Mouse (Mus musculus) fat pad, adult 2 months (tissue): ENCODE results near the gene Endog.
"Not testable (repeated sequence)": the region's sequence is repeated elsewhere in the genome, so short reads cannot be mapped to it uniquely, and the experiment has no call there.

ENCODE experiments used
- DNase-seq: peaks from one replicate; pipeline ENCODE4 v3.0.0-alpha.2; 2011; ENCODE audit warnings: low read depth, low spot score; ENCODE audit errors: extremely low read depth

The Endog gene

GRCm38 (mm10) chr2:30164340-30164932, 6.9 kb upstream of the Endog start:
- no peak for DNase-seq

- no peak for DNase-seq
Observed at GRCm38 (mm10) chr2:30166677-30167076, 4.6 kb upstream of the Endog start.

- DNase-seq: no peak
Observed at GRCm38 (mm10) chr2:30171997-30172382, 697 bp downstream of the Endog start.

- DNase-seq: no peak
Observed at GRCm38 (mm10) chr2:30173541-30174240, 2.4 kb downstream of the Endog start.

- no peak for DNase-seq
Observed at GRCm38 (mm10) chr2:30175897-30176296, 4.6 kb downstream of the Endog start.

- DNase-seq: no peak
Observed at GRCm38 (mm10) chr2:30176561-30176960, 5.3 kb downstream of the Endog start.

GRCm38 (mm10) chr2:30177700-30178675, 6.7 kb downstream of the Endog start, which contains the start of gene Spout1:
Gene Spout1 (minus strand): TSS chr2:30178459.
- peak; percentile 36 for DNase-seq

- DNase-seq: not testable (repeated sequence)
Observed at GRCm38 (mm10) chr2:30178711-30179110, 7.4 kb downstream of the Endog start.

GRCm38 (mm10) chr2:30182424-30182823, 11.1 kb downstream of the Endog start:
- DNase-seq: no peak

- no peak for DNase-seq
Observed at GRCm38 (mm10) chr2:30183721-30184120, 12.4 kb downstream of the Endog start.

- no peak for DNase-seq
Observed at GRCm38 (mm10) chr2:30185276-30185675, 14.0 kb downstream of the Endog start.

- no peak for DNase-seq
Observed at GRCm38 (mm10) chr2:30185681-30186080, 14.4 kb downstream of the Endog start.

- no peak for DNase-seq
Observed at GRCm38 (mm10) chr2:30191790-30192580, 20.7 kb downstream of the Endog start.

GRCm38 (mm10) chr2:30194656-30195055, 23.4 kb downstream of the Endog start:
- DNase-seq: peak; percentile 78

- no peak for DNase-seq
Observed at GRCm38 (mm10) chr2:30198021-30198420, 26.7 kb downstream of the Endog start.

- peak; percentile 75 for DNase-seq
Observed at GRCm38 (mm10) chr2:30199984-30200383, 28.7 kb downstream of the Endog start.

- DNase-seq: no peak
Observed at GRCm38 (mm10) chr2:30200388-30200925, 29.2 kb downstream of the Endog start.

GRCm38 (mm10) chr2:30203439-30203838, 32.1 kb downstream of the Endog start:
- no peak for DNase-seq

- DNase-seq: no peak
Observed at GRCm38 (mm10) chr2:30205255-30205628, 33.9 kb downstream of the Endog start.

GRCm38 (mm10) chr2:30205629-30206357, 34.5 kb downstream of the Endog start, which contains the start of gene Kyat1:
Gene Kyat1 (minus strand): TSS chr2:30205847.
- DNase-seq: peak; percentile 63
